Mouse (Mus musculus): Measurements from ENCODE around the gene Nr1i3. TPM values are rescaled to one million over a fixed set of nuclear protein-coding genes. Genes with fewer than 3 reads are reported as not detected.
A peak's percentile ranks its signal among the peaks of the same experiment; 100 is the strongest.

Gene Nr1i3
- polyA plus RNA-seq, 1 experiment from 2014 or later = 0.73 TPM

- H3K4me2 ChIP-seq (ENCODE audit: low read length) = no peak overlapping the region
- H3K36me3 ChIP-seq (ENCODE audit: control insufficient read depth, insufficient read depth, low read length) = no peaks in the 10 kb centered on the region
- WGBS = 92% methylated on average over 24 of the region's 24 CpGs
- H3K9me3 ChIP-seq (ENCODE audit: control insufficient read depth, low read length) = no peaks in the 10 kb centered on the region
- no peak overlapping the region for H3K4me3 ChIP-seq (ENCODE audit: low read length)
- H3K9ac ChIP-seq (ENCODE audit: low read depth, low read length) = no peak overlapping the region
- H3K27ac ChIP-seq (ENCODE audit: low read depth, low read length) = no peak overlapping the region
- ATAC-seq = no peak
- H3K27me3 ChIP-seq (replicated peaks; ENCODE audit: control insufficient read depth, insufficient read depth, low read length) = no peaks in the 10 kb centered on the region
- H3K4me1 ChIP-seq (ENCODE audit: control insufficient read depth, insufficient read depth, low read depth, low read length) = peaks cover 13% of the 10 kb centered on the region
These were observed 42.5 kb downstream of the Nr1i3 start for GRCm38 (mm10) chr1:171256095-171256818.

DNA sequence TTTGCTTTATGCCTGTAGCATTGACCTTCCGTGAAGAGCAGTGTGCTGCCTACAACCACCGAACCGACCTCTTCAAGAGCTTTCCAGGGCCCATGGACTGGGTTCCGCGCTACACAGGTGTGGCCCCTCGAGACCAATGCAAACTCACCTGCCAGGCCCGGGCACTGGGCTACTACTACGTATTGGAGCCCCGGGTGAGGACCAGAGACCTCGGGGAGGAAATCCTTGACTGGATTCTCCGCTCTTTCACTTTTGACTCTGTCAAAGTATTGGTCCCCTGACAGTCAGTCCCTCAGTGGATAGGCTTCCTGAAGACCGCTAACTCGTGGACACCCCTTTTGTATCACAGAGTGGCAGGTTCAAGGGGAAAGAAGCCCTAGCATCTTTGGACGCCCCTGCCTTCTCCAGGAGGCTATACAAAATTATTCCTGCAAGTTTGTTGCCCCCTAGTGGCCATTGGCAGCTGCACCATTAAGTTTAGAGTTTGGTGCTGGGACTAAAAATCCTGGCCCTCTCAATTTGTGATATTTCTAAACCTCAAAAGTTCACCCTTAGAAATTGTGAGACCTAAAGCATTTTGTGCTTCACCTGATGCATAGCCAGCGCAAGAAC, 43.3 kb downstream of the Nr1i3 start:
- Histone ChIP-seq H3K4me2 (ENCODE audit: low read length) (no peak overlapping the region), H3K27ac (ENCODE audit: low read depth, low read length) (no peak overlapping the region), H3K27me3 (replicated peaks; ENCODE audit: control insufficient read depth, insufficient read depth, low read length) (no peaks in the 10 kb centered on the region), H3K4me3 (ENCODE audit: low read length) (no peak overlapping the region), H3K4me1 (ENCODE audit: control insufficient read depth, insufficient read depth, low read depth, low read length) (peaks cover 6% of the 10 kb centered on the region), H3K9me3 (ENCODE audit: control insufficient read depth, low read length) (no peaks in the 10 kb centered on the region), H3K36me3 (ENCODE audit: control insufficient read depth, insufficient read depth, low read length) (no peaks in the 10 kb centered on the region), H3K9ac (ENCODE audit: low read depth, low read length) (no peak overlapping the region)
- 70% methylated on average over 15 of the region's 15 CpGs for WGBS
- ATAC-seq = no peak

GRCm38 (mm10) chr1:171257781-171258180, 44.0 kb downstream of the Nr1i3 start:
- Histone ChIP-seq H3K36me3 (ENCODE audit: control insufficient read depth, insufficient read depth, low read length) (no peaks in the 10 kb centered on the region), H3K4me3 (ENCODE audit: low read length) (no peak overlapping the region), H3K27ac (ENCODE audit: low read depth, low read length) (no peak overlapping the region), H3K27me3 (replicated peaks; ENCODE audit: control insufficient read depth, insufficient read depth, low read length) (no peaks in the 10 kb centered on the region), H3K9me3 (ENCODE audit: control insufficient read depth, low read length) (no peaks in the 10 kb centered on the region), H3K4me1 (ENCODE audit: control insufficient read depth, insufficient read depth, low read depth, low read length) (peaks cover 6% of the 10 kb centered on the region), H3K4me2 (ENCODE audit: low read length) (no peak overlapping the region), H3K9ac (ENCODE audit: low read depth, low read length) (no peak overlapping the region)
- WGBS = 86% methylated on average over 9 of the region's 9 CpGs
- no peak for ATAC-seq

DNA sequence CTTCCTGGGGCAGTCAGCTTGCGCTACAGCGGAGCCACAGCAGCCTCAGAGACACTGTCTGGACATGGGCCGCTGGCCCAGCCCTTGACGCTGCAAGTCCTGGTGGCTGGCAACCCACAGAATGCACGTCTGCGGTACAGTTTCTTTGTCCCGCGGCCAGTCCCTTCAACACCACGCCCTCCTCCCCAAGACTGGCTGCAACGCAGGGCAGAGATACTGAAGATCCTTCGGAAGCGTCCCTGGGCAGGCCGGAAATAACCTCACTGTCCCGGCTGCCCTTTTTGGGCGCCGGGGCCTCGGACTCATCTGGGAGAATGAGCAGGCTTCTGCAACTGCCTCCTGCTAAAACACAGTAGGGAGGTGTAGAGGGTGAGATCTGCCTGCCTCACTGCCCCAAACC, 45.2 kb downstream of the Nr1i3 start:
- no peaks in the 10 kb centered on the region for H3K36me3 ChIP-seq (ENCODE audit: control insufficient read depth, insufficient read depth, low read length)
- no peak overlapping the region for H3K27ac ChIP-seq (ENCODE audit: low read depth, low read length)
- no peak overlapping the region for H3K4me3 ChIP-seq (ENCODE audit: low read length)
- H3K4me2 ChIP-seq (ENCODE audit: low read length) = no peak overlapping the region
- ATAC-seq = no peak
- H3K4me1 ChIP-seq (ENCODE audit: control insufficient read depth, insufficient read depth, low read depth, low read length) = peaks cover 14% of the 10 kb centered on the region
- H3K9me3 ChIP-seq (ENCODE audit: control insufficient read depth, low read length) = no peaks in the 10 kb centered on the region
- 80% methylated on average over 17 of the region's 17 CpGs for WGBS
- H3K27me3 ChIP-seq (replicated peaks; ENCODE audit: control insufficient read depth, insufficient read depth, low read length) = no peaks in the 10 kb centered on the region
- H3K9ac ChIP-seq (ENCODE audit: low read depth, low read length) = no peak overlapping the region

DNA sequence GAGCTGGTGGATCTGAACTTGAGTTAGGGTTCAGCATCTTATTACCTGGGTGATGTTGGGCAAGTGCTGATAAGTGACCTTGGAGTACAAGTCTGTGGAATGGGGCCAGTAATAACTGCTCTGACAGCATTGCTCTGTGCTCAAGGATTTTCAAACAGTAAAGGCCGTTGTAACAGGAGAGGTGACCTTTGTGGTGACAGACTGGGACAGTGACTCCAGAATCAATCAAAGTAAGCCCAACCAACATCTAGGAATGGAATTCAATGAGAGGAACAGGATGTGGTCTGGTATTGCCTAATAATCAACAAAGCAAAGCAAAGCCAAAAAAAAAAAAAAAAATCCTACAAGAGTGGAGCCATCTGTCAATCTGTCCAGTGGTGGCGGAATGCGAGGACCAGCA, 46.5 kb downstream of the Nr1i3 start:
- Histone ChIP-seq H3K27me3 (replicated peaks; ENCODE audit: control insufficient read depth, insufficient read depth, low read length) (no peaks in the 10 kb centered on the region), H3K4me2 (ENCODE audit: low read length) (no peak overlapping the region), H3K4me1 (ENCODE audit: control insufficient read depth, insufficient read depth, low read depth, low read length) (peaks cover 14% of the 10 kb centered on the region), H3K36me3 (ENCODE audit: control insufficient read depth, insufficient read depth, low read length) (no peaks in the 10 kb centered on the region), H3K27ac (ENCODE audit: low read depth, low read length) (no peak overlapping the region), H3K4me3 (ENCODE audit: low read length) (no peak overlapping the region), H3K9ac (ENCODE audit: low read depth, low read length) (no peak overlapping the region), H3K9me3 (ENCODE audit: control insufficient read depth, low read length) (no peaks in the 10 kb centered on the region)
- ATAC-seq = no peak
- WGBS = 80% methylated on average over 3 of the region's 3 CpGs

GRCm38 (mm10) chr1:171262594-171263130, 48.9 kb downstream of the Nr1i3 start:
- Histone ChIP-seq H3K4me1 (ENCODE audit: control insufficient read depth, insufficient read depth, low read depth, low read length) (peaks cover 14% of the 10 kb centered on the region), H3K4me2 (ENCODE audit: low read length) (peak overlapping the region; percentile 60), H3K36me3 (ENCODE audit: control insufficient read depth, insufficient read depth, low read length) (no peaks in the 10 kb centered on the region), H3K27me3 (replicated peaks; ENCODE audit: control insufficient read depth, insufficient read depth, low read length) (no peaks in the 10 kb centered on the region), H3K9me3 (ENCODE audit: control insufficient read depth, low read length) (no peaks in the 10 kb centered on the region), H3K9ac (ENCODE audit: low read depth, low read length) (peak overlapping the region; percentile 57), H3K4me3 (ENCODE audit: low read length) (peak overlapping the region; percentile 35), H3K27ac (ENCODE audit: low read depth, low read length) (peak overlapping the region; percentile 87)
- peak; percentile 83 for ATAC-seq
- whole genome bisulfite sequencing = 5% methylated on average over 8 of the region's 8 CpGs

GRCm38 (mm10) chr1:171263185-171263611, 49.4 kb downstream of the Nr1i3 start:
- no peaks in the 10 kb centered on the region for H3K9me3 ChIP-seq (ENCODE audit: control insufficient read depth, low read length)
- H3K4me1 ChIP-seq (ENCODE audit: control insufficient read depth, insufficient read depth, low read depth, low read length) = peaks cover 14% of the 10 kb centered on the region
- peak overlapping the region; percentile 72 for H3K27ac ChIP-seq (ENCODE audit: low read depth, low read length)
- ATAC-seq = peak; percentile 94
- H3K36me3 ChIP-seq (ENCODE audit: control insufficient read depth, insufficient read depth, low read length) = no peaks in the 10 kb centered on the region
- H3K9ac ChIP-seq (ENCODE audit: low read depth, low read length) = no peak overlapping the region
- H3K4me3 ChIP-seq (ENCODE audit: low read length) = peak overlapping the region; percentile 35
- no peaks in the 10 kb centered on the region for H3K27me3 ChIP-seq (replicated peaks; ENCODE audit: control insufficient read depth, insufficient read depth, low read length)
- 0% methylated on average over 2 of the region's 2 CpGs for WGBS
- H3K4me2 ChIP-seq (ENCODE audit: low read length) = peak overlapping the region; percentile 60

DNA sequence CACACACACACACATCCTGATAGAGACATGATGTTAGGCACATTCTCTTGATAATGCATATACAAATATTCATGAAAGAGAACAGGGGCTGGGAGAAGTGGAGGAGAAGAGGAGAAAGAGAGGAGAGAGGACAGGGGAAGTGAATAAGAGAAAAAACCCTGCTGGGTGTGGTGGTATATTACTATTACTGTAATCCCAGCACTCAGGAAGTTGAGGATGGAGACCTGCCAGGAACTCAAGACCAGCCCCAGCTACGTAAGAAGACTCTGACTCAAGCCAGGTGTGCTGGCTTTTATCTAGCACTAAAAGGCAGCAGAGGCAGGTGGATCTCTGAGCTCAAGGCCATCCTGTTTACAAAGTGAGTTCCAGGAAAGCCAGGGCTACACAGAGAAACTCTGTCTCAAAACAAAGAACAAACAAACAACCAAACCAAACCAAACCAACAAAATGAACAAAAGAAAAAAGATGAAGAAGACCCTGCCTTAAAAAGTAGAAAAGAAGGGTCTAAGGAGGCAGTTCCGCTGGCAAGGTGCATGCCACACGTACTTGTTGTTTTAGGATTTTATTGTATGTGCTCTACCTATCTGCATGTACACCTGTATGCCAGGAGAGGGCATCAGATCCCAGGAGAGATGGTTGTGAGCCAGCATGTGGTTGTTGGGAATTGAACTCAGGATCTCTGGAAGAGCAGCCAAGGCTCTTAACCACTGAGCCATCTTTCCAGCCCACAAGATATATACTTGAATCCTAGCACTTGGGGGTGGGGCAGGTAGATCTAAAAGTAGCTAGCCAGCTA, 50.1 kb downstream of the Nr1i3 start:
- Histone ChIP-seq H3K27me3 (replicated peaks; ENCODE audit: control insufficient read depth, insufficient read depth, low read length) (no peaks in the 10 kb centered on the region), H3K4me2 (ENCODE audit: low read length) (no peak overlapping the region; the same call in 1 of the 2 replicates), H3K4me3 (ENCODE audit: low read length) (no peak overlapping the region), H3K27ac (ENCODE audit: low read depth, low read length) (peak overlapping the region; percentile 72), H3K9me3 (ENCODE audit: control insufficient read depth, low read length) (no peaks in the 10 kb centered on the region), H3K4me1 (ENCODE audit: control insufficient read depth, insufficient read depth, low read depth, low read length) (peaks cover 14% of the 10 kb centered on the region), H3K36me3 (ENCODE audit: control insufficient read depth, insufficient read depth, low read length) (no peaks in the 10 kb centered on the region), H3K9ac (ENCODE audit: low read depth, low read length) (no peak overlapping the region)
- no peak for ATAC-seq
- 84% methylated on average over 3 of the region's 3 CpGs for WGBS
